Mouse (Mus musculus): ENCODE data around the gene Bloc1s1. TPM values are rescaled to one million over a fixed set of nuclear protein-coding genes. Genes with fewer than 3 reads are reported as not detected.
A peak's percentile ranks its signal among the peaks of the same experiment; 100 is the strongest.

Gene Bloc1s1
- polyA plus RNA-seq, 1 experiment from 2014 or later, result 196 TPM

DNA sequence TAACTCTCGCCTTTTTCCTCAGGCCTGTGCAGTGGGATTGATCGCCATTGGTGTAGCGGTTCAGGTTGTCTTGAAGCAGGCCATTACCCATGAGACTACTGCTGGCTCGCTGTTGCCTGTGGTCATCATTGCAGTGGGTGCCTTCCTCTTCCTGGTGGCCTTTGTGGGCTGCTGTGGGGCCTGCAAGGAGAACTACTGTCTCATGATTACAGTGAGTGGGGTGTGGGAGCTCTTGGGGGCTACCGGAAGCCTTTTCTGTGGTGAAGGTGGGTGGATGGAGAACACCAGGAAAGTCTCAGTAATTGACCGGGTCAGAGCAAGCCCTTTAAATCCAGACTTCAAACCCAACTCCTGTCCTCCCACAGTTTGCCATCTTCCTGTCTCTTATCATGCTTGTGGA lies 12.4 kb downstream of the Bloc1s1 start:
- H3K27ac ChIP-seq (replicated peaks; ENCODE audit: low read depth, low read length), result no peak overlapping the region
- DNase-seq (ENCODE audit: low spot score) (no peak), ATAC-seq (replicated peaks; ENCODE audit: insufficient number of reproducible peaks, low FRiP score, low TSS enrichment, low read depth) (no peak)
- H3K4me1 ChIP-seq (ENCODE audit: control insufficient read depth, insufficient read depth, low read length), result no peaks in the 10 kb centered on the region
- WGBS, result 88% methylated on average over 6 of the region's 6 CpGs
- no peak overlapping the region for H3K9ac ChIP-seq (replicated peaks; ENCODE audit: low read length)
- H3K4me3 ChIP-seq (ENCODE audit: low read depth, low read length), result peak overlapping the region; percentile 89; the same call in 1 of the 2 replicates
- H3K4me2 ChIP-seq (ENCODE audit: low read depth, low read length), result no peak overlapping the region; the same call in 1 of the 2 replicates
- no peaks in the 10 kb centered on the region; the same call in 1 of the 2 replicates for H3K36me3 ChIP-seq (replicated peaks; ENCODE audit: control insufficient read depth, insufficient read depth, low read depth, low read length)
- H3K27me3 ChIP-seq (ENCODE audit: control insufficient read depth, insufficient read depth, low read length), result no peaks in the 10 kb centered on the region
- no peaks in the 10 kb centered on the region for H3K9me3 ChIP-seq (replicated peaks; ENCODE audit: control insufficient read depth, low read length)

GRCm38 (mm10) chr10:128910066-128910841 lies 13.6 kb downstream of the Bloc1s1 start:
- Histone ChIP-seq H3K9me3 (replicated peaks; ENCODE audit: control insufficient read depth, low read length) (no peaks in the 10 kb centered on the region), H3K4me3 (ENCODE audit: low read depth, low read length) (peak overlapping the region; percentile 89), H3K4me2 (ENCODE audit: low read depth, low read length) (peak overlapping the region; percentile 76), H3K36me3 (replicated peaks; ENCODE audit: control insufficient read depth, insufficient read depth, low read depth, low read length) (no peaks in the 10 kb centered on the region; the same call in 1 of the 2 replicates), H3K27me3 (ENCODE audit: control insufficient read depth, insufficient read depth, low read length) (no peaks in the 10 kb centered on the region), H3K9ac (replicated peaks; ENCODE audit: low read length) (peak overlapping the region; percentile 92), H3K4me1 (ENCODE audit: control insufficient read depth, insufficient read depth, low read length) (no peaks in the 10 kb centered on the region), H3K27ac (replicated peaks; ENCODE audit: low read depth, low read length) (peak overlapping the region; percentile 84)
- ATAC-seq (replicated peaks; ENCODE audit: insufficient number of reproducible peaks, low FRiP score, low TSS enrichment, low read depth) (peak; percentile 8), DNase-seq (ENCODE audit: low spot score) (peak; percentile 73)
- WGBS, result under 1% methylated on average over 63 of the region's 66 CpGs

DNA sequence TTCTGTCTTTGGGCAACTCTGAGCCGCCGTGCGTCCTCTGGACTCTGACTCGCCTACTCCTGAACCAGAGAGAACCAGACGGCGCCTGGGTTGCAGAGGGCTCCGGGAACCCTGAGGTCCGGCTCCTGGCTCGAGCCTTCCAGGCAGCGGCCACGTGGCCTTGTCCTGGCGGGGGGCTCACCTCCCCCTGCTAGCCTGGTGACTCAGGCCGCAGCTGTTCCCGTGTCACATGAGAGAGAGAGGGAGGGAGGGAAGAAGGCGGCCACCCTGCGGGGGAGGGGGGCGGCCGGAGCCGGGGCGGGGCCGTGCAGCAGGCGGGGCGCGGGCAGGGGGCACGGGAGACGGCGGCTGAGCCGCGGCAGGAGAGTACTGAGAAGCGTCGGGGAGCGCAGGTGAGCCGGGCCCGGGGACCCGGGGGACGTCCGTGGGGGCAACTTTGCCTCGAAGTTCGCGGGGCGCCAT lies 14.2 kb downstream of the Bloc1s1 start:
- DNase-seq (ENCODE audit: low spot score), result peak; percentile 86
- H3K4me1 ChIP-seq (ENCODE audit: control insufficient read depth, insufficient read depth, low read length), result no peaks in the 10 kb centered on the region
- H3K4me3 ChIP-seq (ENCODE audit: low read depth, low read length), result peak overlapping the region; percentile 89
- H3K9ac ChIP-seq (replicated peaks; ENCODE audit: low read length), result peak overlapping the region; percentile 92
- H3K27ac ChIP-seq (replicated peaks; ENCODE audit: low read depth, low read length), result peak overlapping the region; percentile 84
- peak overlapping the region; percentile 76 for H3K4me2 ChIP-seq (ENCODE audit: low read depth, low read length)
- no peaks in the 10 kb centered on the region for H3K9me3 ChIP-seq (replicated peaks; ENCODE audit: control insufficient read depth, low read length)
- peak; percentile 73 for ATAC-seq (replicated peaks; ENCODE audit: insufficient number of reproducible peaks, low FRiP score, low TSS enrichment, low read depth)
- no peaks in the 10 kb centered on the region; the same call in 1 of the 2 replicates for H3K36me3 ChIP-seq (replicated peaks; ENCODE audit: control insufficient read depth, insufficient read depth, low read depth, low read length)
- H3K27me3 ChIP-seq (ENCODE audit: control insufficient read depth, insufficient read depth, low read length), result no peaks in the 10 kb centered on the region
- 2% methylated on average over 38 of the region's 41 CpGs for WGBS

- 60% methylated on average over 13 of the region's 13 CpGs for WGBS
- H3K9ac ChIP-seq (replicated peaks; ENCODE audit: low read length), result peak overlapping the region; percentile 92
- H3K36me3 ChIP-seq (replicated peaks; ENCODE audit: control insufficient read depth, insufficient read depth, low read depth, low read length), result no peaks in the 10 kb centered on the region; the same call in 1 of the 2 replicates
- H3K4me3 ChIP-seq (ENCODE audit: low read depth, low read length), result peak overlapping the region; percentile 89
- no peaks in the 10 kb centered on the region for H3K27me3 ChIP-seq (ENCODE audit: control insufficient read depth, insufficient read depth, low read length)
- H3K4me2 ChIP-seq (ENCODE audit: low read depth, low read length), result peak overlapping the region; percentile 76
- H3K9me3 ChIP-seq (replicated peaks; ENCODE audit: control insufficient read depth, low read length), result no peaks in the 10 kb centered on the region
- DNase-seq (ENCODE audit: low spot score), result peak; percentile 45
- no peak for ATAC-seq (replicated peaks; ENCODE audit: insufficient number of reproducible peaks, low FRiP score, low TSS enrichment, low read depth)
- peak overlapping the region; percentile 84; the same call in 1 of the 2 replicates for H3K27ac ChIP-seq (replicated peaks; ENCODE audit: low read depth, low read length)
- no peaks in the 10 kb centered on the region for H3K4me1 ChIP-seq (ENCODE audit: control insufficient read depth, insufficient read depth, low read length)
Observed at GRCm38 (mm10) chr10:128908778-128909448, 14.9 kb downstream of the Bloc1s1 start.

- no peaks in the 10 kb centered on the region for H3K9me3 ChIP-seq (replicated peaks; ENCODE audit: control insufficient read depth, low read length)
- no peak overlapping the region for H3K4me3 ChIP-seq (ENCODE audit: low read depth, low read length)
- no peak for ATAC-seq (replicated peaks; ENCODE audit: insufficient number of reproducible peaks, low FRiP score, low TSS enrichment, low read depth)
- no peak overlapping the region for H3K27ac ChIP-seq (replicated peaks; ENCODE audit: low read depth, low read length)
- no peak overlapping the region for H3K9ac ChIP-seq (replicated peaks; ENCODE audit: low read length)
- 65% methylated on average over 5 of the region's 5 CpGs for WGBS
- H3K4me1 ChIP-seq (ENCODE audit: control insufficient read depth, insufficient read depth, low read length), result no peaks in the 10 kb centered on the region
- no peak overlapping the region for H3K4me2 ChIP-seq (ENCODE audit: low read depth, low read length)
- DNase-seq (ENCODE audit: low spot score), result no peak
- no peaks in the 10 kb centered on the region for H3K27me3 ChIP-seq (ENCODE audit: control insufficient read depth, insufficient read depth, low read length)
- no peaks in the 10 kb centered on the region for H3K36me3 ChIP-seq (replicated peaks; ENCODE audit: control insufficient read depth, insufficient read depth, low read depth, low read length)
Observed at GRCm38 (mm10) chr10:128904812-128905211, 19.0 kb downstream of the Bloc1s1 start.

DNA sequence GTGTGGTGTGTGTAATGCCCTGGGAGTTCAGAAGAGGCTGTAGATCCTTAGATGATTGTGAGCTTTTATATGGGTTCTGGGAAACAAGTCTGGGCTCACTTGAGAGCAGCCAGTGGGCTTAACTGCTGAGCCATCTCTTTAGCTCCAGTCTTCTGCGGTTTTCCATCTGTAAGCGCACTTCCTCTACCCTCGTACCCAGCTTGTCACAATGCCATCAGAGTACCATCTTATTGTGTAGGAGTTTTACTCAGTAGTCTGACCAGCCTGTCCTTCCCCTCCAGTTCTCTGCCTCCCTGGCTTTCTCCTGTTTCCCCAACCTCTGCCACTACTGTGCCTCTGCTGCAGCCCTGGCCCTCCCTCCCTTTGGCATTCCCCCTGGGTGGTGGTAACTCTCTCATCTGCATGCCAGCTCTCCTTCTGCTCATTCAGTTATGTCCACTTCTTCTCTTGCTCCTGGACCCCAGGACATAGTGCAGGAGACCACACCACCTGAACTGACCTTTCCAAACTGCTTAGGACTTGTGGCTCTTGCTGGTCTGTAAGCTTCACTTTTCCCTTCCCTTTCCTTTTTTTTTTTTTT lies 21.3 kb downstream of the Bloc1s1 start:
- H3K4me3 ChIP-seq (ENCODE audit: low read depth, low read length), result no peak overlapping the region
- H3K27me3 ChIP-seq (ENCODE audit: control insufficient read depth, insufficient read depth, low read length), result no peaks in the 10 kb centered on the region
- no peak overlapping the region for H3K9ac ChIP-seq (replicated peaks; ENCODE audit: low read length)
- no peaks in the 10 kb centered on the region for H3K36me3 ChIP-seq (replicated peaks; ENCODE audit: control insufficient read depth, insufficient read depth, low read depth, low read length)
- H3K4me1 ChIP-seq (ENCODE audit: control insufficient read depth, insufficient read depth, low read length), result no peaks in the 10 kb centered on the region
- no peaks in the 10 kb centered on the region for H3K9me3 ChIP-seq (replicated peaks; ENCODE audit: control insufficient read depth, low read length)
- H3K4me2 ChIP-seq (ENCODE audit: low read depth, low read length), result no peak overlapping the region
- WGBS, result 69% methylated on average over 3 of the region's 3 CpGs
- ATAC-seq (replicated peaks; ENCODE audit: insufficient number of reproducible peaks, low FRiP score, low TSS enrichment, low read depth), result no peak
- no peak for DNase-seq (ENCODE audit: low spot score)
- H3K27ac ChIP-seq (replicated peaks; ENCODE audit: low read depth, low read length), result no peak overlapping the region

DNA sequence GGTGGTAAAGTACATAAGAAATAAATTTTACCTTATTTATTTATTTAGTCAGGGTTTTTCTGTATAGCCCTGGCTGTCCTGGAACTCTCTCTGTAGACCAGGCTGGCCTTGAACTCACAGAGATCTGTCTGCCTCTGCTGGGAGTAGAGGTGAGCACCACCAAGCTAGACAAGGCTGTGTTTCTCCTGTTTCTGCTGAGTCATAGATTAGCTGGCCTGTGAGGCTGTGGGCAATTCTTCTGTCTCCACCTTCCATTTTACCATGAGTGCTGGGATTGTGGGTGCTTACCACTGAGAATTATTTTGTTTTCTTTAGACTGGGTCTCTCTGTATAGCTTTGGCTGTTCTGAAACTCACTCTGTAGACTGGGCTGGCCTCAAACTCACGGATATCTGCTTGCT lies 22.4 kb downstream of the Bloc1s1 start:
- Histone ChIP-seq H3K36me3 (replicated peaks; ENCODE audit: control insufficient read depth, insufficient read depth, low read depth, low read length) (no peaks in the 10 kb centered on the region), H3K4me3 (ENCODE audit: low read depth, low read length) (no peak overlapping the region), H3K9me3 (replicated peaks; ENCODE audit: control insufficient read depth, low read length) (no peaks in the 10 kb centered on the region), H3K9ac (replicated peaks; ENCODE audit: low read length) (no peak overlapping the region), H3K27ac (replicated peaks; ENCODE audit: low read depth, low read length) (no peak overlapping the region), H3K27me3 (ENCODE audit: control insufficient read depth, insufficient read depth, low read length) (peaks cover 2% of the 10 kb centered on the region; the same call in 1 of the 2 replicates), H3K4me2 (ENCODE audit: low read depth, low read length) (no peak overlapping the region), H3K4me1 (ENCODE audit: control insufficient read depth, insufficient read depth, low read length) (no peaks in the 10 kb centered on the region)
- 83% methylated on average over 1 of the region's 1 CpGs for whole genome bisulfite sequencing
- ATAC-seq (replicated peaks; ENCODE audit: insufficient number of reproducible peaks, low FRiP score, low TSS enrichment, low read depth) (no peak), DNase-seq (ENCODE audit: low spot score) (no peak)
